Mouse (Mus musculus) right cerebral cortex, adult 18-20 months (tissue): ENCODE measurements at regions not wholly inside any gene's neighbourhood (a gene's known extent, or its start where the extent isn't known, plus 50 kb on each side); places are given as distances from the start of the nearest gene placed in this dataset.
"Not testable (repeated sequence)": the region's sequence is repeated elsewhere in the genome, so short reads cannot be mapped to it uniquely, and the experiment has no call there.

Experiments used
- DNase-seq: peaks from one replicate; pipeline ENCODE4 v3.0.0; 2022; ENCODE audit warnings: mixed read lengths

GRCm38 (mm10) chr1:140018756-140019155 is 160.3 kb upstream of the Cfhr2 start:
- no peak for DNase-seq

DNA sequence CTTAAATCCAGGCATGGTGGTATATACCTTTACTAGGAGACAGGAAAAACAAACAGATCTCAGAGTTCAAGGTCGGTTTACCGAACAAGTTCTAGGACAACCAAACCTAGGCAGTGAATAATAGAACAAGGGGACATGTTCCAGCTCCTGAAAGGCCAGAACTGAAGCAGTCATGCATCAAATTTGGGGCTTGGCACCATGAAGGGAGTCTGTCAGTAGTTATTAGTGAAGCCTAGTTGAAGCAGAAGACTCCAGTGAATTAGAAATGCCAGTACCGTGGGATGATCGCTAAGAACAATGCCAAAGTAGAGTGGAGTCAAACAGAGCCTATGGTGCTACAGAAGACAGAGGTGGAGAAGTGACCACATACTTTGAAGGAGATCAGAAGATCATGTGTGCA is 127.5 kb upstream of the Cfhr2 start:
- no peak for DNase-seq

GRCm38 (mm10) chr1:139951821-139952220 is 93.3 kb upstream of the Cfhr2 start:
- DNase-seq = peak; percentile 2

DNA sequence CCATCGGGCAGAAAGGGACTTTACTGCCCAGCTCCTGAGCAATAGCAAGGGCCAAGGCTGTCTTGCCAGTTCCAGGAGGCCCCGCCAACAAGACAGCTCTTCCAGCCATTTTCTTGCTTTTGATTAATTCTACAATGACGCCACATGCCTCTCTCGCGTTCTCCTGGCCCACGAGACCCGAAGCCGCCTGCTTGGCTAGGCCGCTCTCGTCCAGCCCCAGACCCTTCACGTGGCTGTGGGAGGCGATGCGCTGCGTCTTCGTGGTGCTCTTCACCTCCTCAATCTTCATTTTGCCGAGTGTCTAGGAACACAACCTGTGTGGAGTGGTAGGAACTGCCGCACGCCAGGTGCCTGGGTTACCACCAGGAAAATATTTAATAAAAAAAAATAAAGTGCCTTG is 70.8 kb upstream of the Cfhr2 start:
- not testable (repeated sequence) for DNase-seq
